Mouse (Mus musculus) natural killer cell, adult 2 months (primary cell): ENCODE data around the gene Prss36.

ENCODE experiments used
- DNase-seq, 2 experiments: peaks; one replicate each; pipeline ENCODE4 v3.0.0; 2022; ENCODE audit warnings: low spot score in 2 of 2

Gene Prss36

DNA sequence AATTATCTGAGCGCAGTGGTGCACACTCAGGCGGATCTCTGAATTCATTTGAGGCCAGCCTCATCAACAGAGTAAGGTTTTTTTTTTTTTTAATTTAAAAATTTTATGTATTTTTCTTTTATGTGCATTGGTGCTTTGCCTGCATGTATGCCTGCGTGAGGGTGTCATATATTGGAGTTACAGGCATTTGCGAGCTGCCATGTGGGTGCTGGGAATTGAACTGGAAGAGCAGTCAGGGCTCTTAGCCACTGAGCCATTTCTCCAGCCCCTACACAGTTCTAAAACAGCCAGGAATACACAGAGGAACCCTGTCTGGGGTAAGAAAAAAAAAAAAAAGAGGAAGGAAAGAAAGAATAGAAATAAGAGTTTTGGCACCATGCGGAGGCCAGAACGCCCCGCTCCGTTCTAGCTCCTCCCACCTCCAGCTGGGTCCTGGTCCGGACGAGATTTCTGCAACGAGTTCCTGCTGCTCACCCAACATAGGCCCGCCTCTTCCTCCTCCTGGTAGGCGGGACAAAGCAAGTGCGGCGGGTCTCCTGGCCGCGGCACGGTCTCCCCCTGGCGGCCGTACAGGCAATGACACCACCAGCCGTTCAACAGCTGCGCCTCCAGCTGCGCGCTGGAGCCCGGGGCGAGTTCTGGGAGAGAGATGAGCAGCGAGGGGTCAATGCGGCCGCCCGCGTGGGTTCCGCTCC, 11.3 kb downstream of the Prss36 start:
- peak; percentile 90 to 94 for DNase-seq

GRCm38 (mm10) chr7:127934075-127934474, 12.4 kb downstream of the Prss36 start:
- no peak for DNase-seq

DNA sequence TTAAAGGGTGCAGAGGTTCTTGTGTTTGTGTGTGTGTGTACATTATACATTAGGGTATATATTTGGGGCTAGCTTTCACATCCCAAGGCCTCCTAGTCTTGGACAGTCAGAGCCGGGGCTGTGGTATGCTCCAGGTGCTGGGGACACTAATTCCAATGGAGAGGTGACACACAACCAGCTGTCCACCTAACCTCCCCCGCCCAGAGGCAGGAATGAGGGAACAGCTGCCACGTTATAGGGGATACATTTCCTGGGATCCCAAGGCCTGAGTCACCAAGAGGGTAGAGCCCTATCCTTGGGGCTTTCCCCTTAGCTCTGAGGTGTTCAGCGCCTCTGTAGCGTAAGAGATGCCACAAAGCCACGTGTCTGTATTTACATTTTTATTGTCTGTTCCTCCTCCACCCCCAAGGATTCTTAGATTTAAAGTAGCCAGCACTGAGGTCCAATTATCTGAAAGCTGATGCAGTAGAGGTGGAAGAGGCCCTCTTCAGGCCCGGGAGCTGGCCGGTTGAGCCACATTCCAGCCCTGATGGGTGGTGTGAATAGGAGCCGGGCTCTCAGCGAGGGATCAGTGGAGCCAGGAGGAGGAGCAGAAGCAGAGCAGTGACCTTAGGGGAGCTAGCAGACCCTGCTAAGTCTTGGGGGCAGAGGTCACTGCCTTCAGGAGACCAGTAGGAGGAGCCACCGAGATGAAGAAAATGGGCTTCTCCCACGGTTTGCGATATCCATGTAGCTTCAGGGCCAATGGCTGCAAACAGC, 14.1 kb downstream of the Prss36 start:
- no peak for DNase-seq

DNA sequence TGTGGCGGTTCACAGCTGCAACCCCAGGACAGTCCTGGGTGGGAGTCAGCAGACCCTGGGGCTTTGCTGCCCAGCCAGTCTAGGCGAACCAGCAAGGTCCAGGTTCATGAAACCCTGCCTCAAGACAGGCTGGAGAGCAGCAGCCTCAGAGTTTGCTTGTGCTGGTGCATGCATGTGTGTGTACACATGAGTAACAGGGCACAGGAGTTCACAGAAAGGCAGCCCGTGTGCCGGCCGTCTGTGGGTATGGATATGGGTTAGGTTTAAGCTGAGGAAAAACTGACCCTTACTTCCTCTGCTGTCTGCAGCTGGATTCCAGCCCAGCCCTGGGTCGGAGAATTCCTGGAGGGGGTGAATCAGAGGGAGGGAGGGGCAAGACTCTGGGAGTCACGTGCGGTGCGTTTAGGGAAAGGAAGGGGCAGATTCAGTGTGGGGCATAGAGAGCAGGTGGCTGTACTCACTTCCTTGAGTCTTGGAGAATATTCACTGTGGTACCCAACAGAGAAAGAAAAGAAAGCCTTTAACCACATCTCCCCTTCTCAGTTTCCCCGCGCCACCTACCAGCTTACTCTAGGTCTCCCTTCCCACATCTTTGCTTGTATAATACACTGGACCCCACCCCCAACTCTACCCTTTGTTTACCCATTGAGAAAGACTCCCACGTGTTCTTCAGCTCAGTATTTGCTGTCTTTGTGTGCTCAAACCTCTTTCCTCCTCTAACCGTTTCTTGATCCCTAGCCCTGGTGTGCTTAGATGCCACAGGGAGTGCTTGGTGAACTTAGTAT, 15.0 kb downstream of the Prss36 start:
- no peak for DNase-seq

DNA sequence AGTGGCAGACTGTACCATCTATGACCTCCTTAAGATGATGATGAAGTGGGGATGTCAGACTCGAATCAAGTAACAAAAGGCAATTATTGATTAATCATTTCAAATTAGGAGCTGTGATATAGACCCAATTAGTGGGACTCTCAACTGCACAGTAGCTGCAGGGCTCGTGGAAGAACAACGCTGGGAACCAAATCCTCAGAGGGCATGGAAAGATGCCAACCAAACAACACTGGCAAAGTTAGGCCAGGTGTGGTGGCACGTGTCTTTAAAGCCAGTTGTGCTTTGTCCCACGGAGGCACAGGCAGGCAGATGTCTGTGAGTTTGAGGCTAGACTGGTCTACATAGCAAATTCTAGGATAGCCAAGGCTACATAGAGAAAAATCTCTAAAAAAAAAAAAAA, 15.9 kb downstream of the Prss36 start:
- no peak for DNase-seq

DNA sequence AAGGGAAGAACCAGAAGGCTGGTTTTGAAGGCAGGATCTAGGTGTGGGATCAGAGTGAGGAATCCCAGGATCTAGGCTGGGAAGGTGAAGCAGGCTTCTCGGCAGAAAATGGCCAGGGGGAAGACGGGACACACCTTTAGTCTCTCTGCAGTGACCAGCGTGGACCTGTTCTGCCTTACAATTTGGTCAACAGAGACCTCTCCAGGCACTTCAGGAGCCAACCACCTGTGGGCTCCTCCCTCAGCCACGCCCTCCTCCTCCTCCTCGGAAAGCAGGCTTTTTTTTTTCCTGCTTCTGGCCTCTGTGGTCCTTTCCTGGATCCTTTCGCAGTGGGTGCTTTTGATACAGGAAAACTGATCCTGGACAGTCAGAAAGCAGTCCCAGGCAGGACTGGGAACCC, 16.6 kb downstream of the Prss36 start, which contains the start of gene Prss8:
Gene Prss8, minus strand, starts transcription at position 182 of the 400 bp plus-strand sequence.
- DNase-seq = no peak

- no peak for DNase-seq
Observed at GRCm38 (mm10) chr7:127928596-127928995, 17.9 kb downstream of the Prss36 start.

GRCm38 (mm10) chr7:127927726-127928125, 18.8 kb downstream of the Prss36 start:
- DNase-seq = no peak

DNA sequence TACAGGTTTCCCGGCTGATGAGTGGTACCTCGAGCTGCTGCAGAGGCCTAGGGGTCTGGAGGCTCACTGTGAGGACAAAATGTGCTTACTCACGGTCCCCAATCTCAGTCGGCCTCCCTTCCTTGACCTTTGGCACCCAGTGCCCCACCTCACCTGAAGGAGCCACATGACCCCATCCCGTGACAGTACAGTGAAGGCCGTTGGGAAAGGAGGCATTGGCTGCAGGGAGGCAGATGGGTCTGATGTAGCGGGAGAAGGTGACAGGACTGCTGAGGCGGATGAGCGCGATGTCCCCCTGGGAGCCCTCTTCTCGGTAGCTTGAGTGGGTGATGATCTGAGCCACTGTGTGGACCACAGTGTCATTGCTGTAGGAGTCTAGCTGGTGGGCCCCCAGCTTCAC, 19.7 kb downstream of the Prss36 start:
- no peak for DNase-seq

DNA sequence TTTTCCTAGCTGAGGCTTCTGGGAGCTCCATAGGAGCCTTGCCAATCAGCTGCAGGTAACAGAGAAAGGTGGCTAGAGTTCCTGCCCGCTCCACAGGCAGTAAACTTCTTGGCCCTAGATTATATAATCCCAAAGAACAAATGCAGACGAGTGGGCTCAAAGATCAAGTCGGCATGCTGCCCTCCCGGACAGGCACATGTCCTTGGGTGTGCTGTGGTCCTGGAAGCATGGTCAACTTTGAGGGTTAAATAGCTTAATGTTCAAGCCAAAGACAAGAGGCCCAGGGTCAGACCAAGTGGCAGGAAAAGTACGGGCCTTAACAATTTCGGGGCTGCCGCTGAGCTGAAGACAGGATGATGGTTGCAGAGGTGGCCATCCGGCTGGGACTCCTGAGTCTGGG, 20.5 kb downstream of the Prss36 start:
- no peak for DNase-seq

GRCm38 (mm10) chr7:127925252-127925651, 21.3 kb downstream of the Prss36 start:
- DNase-seq = no peak

GRCm38 (mm10) chr7:127923714-127924113, 22.8 kb downstream of the Prss36 start:
- no peak for DNase-seq

DNA sequence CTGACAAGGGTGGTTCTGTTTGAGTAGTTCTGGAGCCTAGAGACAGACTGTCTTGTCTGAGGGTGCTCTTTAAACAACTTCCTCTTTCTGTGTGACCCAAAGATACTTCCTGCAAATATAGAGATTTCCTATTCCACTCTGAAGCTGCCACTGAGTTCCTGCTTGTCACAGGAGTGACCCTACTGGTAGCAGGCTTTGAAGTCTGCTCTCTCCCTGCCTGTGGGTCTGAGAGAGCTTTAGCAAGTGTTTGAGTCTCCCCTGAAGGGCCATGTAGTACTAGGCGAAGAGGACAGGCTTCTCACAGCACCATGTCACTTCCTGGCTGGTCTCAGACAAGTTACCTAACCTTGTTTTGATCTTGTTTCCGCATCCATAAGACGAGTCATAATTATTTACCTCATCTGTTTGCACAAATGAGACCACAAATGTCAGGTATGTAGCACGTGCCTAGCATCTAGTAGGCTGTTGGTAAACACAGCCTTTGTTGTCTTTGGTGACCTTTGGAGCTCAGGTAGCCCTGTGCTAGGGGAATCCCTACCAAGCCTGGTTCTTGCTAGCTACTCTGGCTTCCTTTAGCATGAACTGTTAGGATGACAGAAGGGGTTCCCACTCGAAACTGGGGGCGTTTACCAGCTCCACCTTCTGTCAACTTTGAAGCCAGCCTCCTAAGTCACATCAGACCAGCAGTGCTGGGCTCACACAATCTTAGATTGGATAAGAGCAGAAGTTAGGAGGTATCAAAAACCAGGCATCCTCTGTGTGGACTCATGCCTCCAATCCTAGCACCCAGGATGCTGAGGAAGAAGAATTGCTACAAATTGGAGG, 23.9 kb downstream of the Prss36 start:
- DNase-seq = peak; percentile 32 to 61

DNA sequence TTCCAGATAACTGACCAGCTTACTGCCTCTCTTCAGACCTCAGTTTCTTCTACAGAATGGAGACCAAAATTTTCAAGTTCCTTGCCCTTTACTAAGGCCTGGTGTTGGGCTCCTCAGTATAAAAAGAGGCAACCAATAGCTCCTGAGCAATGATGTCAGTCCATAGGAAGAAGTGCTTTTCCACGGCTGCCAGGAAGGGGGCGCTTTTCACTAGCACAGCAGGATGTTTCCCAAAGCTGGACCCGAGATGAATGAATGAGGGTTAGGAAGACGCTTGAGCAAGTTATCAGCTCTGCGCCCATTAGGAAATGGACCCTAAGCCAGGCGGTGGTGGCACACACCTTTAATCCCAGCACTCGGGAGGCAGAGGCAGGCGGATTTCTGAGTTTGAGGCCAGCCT, 25.0 kb downstream of the Prss36 start:
- DNase-seq = no peak

DNA sequence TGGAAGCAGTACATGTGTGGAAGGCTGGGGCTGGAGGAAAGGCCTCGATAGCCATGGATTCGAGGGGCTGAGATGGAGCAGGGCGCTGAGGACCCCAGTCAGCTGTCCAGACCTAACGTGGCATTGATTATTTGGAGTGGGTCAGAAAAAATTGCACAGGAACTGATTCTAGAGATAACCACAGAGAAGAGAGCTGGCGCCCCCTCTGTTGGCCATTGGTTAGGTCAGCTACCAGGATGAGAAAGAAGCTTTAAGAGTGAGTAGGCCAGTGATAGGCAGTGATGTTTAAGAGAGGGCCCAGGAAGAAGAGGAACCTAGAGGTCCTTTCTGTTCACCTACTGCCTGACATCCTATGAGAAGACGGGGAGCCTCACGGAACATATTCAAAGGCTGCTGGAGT, 27.2 kb downstream of the Prss36 start:
- peak in 1 of 2 experiments; percentile 41 for DNase-seq

- peak; percentile 31 to 65 for DNase-seq
Observed at GRCm38 (mm10) chr7:127918203-127918602, 28.3 kb downstream of the Prss36 start.

- no peak for DNase-seq
Observed at GRCm38 (mm10) chr7:127915293-127915692, 31.2 kb downstream of the Prss36 start.

DNA sequence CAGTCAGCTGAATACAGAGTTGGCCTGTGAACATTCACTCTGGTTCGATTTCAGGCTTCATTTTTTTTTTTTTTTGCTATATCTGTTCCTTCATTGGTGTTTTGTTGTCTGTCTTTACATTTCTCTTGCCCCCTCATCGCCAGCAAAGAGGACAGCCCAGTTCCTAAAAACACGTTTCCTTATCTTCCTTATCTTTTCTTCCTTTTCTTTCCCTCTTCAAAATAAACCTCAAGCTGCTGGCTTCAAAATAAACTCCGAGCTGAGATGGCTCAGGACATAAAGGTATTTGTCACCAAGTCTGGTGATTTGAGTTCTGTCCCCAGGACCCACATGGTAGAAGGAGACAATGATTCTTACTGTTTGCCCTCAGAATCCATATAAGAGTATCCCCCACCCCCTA, 33.6 kb downstream of the Prss36 start:
- no peak for DNase-seq

DNA sequence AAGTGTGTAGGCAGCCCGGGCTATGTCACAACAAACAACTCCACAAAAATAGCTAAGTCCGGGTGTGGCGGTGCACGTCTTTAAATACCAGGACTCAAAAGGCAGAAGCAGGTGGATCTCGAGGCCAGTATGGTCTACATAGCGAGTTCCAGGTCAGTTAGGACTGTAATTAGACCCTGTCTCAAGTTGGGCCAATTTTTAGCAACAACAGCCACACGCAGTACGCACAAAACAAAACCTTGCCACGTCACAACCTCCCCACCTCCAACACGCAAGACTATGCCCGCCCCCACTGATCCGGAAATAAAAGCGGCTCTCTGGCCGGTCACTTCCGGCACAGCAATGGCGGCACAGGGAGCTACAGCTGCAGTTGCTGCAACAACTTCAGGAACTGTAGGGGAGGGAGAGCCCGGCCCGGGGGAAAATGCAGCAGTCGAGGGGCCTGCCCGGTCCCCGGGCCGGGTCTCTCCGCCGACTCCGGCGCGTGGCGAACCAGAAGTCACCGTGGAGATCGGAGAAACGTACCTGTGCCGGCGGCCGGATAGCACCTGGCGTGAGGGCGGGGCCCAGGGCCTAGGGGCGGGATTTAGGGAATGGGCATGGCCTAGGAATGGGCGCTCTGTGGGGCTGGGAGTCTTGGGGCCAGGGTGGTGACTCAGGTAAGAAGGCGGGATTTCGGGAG, 34.2 kb downstream of the Prss36 start, which contains the start of gene Kat8:
Gene Kat8, plus strand, starts transcription at position 327 of the 682 bp plus-strand sequence.
- peak; percentile 84 to 86 for DNase-seq

DNA sequence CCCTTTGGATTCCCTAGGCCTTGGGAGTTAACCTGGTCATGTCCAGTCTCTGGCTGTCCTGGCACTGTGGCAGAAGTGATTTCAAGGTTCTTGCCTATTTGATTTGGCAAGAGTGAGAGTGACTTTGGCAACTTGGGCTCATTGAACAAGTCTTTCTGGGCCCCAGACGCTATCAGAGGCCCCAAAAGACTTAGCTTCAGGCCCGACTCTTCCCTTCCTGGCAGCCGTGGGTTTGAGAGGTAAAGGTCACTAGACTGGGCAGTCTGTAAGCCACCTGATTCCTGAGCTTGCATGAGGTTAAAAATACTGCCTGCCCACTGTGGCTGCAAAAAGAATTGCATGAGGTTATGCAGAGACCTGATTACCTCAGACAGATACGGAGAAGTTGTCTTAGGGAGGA, 37.9 kb downstream of the Prss36 start:
- no peak for DNase-seq

- no peak for DNase-seq
Observed at GRCm38 (mm10) chr7:127907939-127908338, 38.6 kb downstream of the Prss36 start.
